Mouse (Mus musculus) lung, embryonic 14.5 days (tissue): Measurements from ENCODE around the gene Phf24. TPM values are rescaled to one million over a fixed set of nuclear protein-coding genes. Genes with fewer than 3 reads are reported as not detected.

Experiments
- ATAC-seq: fragments of 200-750 bp; cut with Nextera tagmentation; 2 replicates; pipeline ENCODE4 v1.8.0; 2017; ENCODE audit warnings: mild to moderate bottlenecking, moderate TSS enrichment, moderate library complexity; ENCODE audit not compliant: insufficient read depth
- DNase-seq: peaks from one replicate; pipeline ENCODE4 v3.0.0-alpha.2; 2015
- H3K27ac ChIP-seq: fragments of 300-500 bp; sonication (generic); 2 replicates; pipeline ENCODE4 v1.5.1; 2014; ENCODE audit warnings: low read depth, mild to moderate bottlenecking, moderate library complexity
- H3K27me3 ChIP-seq: fragments of 300-500 bp; sonication (generic); 2 replicates; pipeline ENCODE4 v1.6.1; 2014; ENCODE audit warnings: low read length, control low read depth; ENCODE audit not compliant: insufficient read depth
- H3K36me3 ChIP-seq: fragments of 300-500 bp; sonication (generic); 2 replicates; pipeline ENCODE4 v1.6.1; 2014; ENCODE audit warnings: control low read depth; ENCODE audit not compliant: insufficient read depth
- H3K4me1 ChIP-seq: fragments of 300-500 bp; sonication (generic); 2 replicates; pipeline ENCODE4 v1.6.1; 2014; ENCODE audit warnings: antibody characterized with exemption, control low read depth; ENCODE audit not compliant: insufficient read depth
- H3K4me2 ChIP-seq: fragments of 300-500 bp; sonication (generic); 2 replicates; pipeline ENCODE4 v1.6.1; 2014; ENCODE audit warnings: mild to moderate bottlenecking
- H3K4me3 ChIP-seq: fragments of 300-500 bp; sonication (generic); 2 replicates; pipeline ENCODE4 v1.5.1; 2014; ENCODE audit warnings: low read depth, low read length
- H3K9ac ChIP-seq: fragments of 300-500 bp; sonication (generic); 2 replicates; pipeline ENCODE4 v1.6.1; 2014
- H3K9me3 ChIP-seq: fragments of 300-500 bp; sonication (generic); 2 replicates; pipeline ENCODE4 v1.6.1; 2016; ENCODE audit warnings: low read depth, low read length, control low read depth
- CTCF ChIP-seq: IDR thresholded peaks from 2 replicates; pipeline ENCODE4 v1.5.1; 2016; ENCODE audit warnings: antibody characterized with exemption, low read depth
- WGBS: fragments of 180-500 bp; shearing (Covaris S2); extraction: QIAGEN DNeasy Blood & Tissue Kit; methylation state at CpG from one replicate; pipeline ENCODE4 v1.1.7; 2014; 5-methylcytosine and 5-hydroxymethylcytosine counted together
- polyA plus RNA-seq: library from polyadenylated mRNA; unstranded; fragments of >200 nt; fragmentation: Nextera tagmentation; extraction: Ambion mirVana; gene quantifications from 2 replicates; pipeline ENCODE4 v1.2.1, GENCODE M21; 2014

Gene Phf24
- 0.43 and 0.53 TPM in 2 replicates for polyA plus RNA-seq

DNA sequence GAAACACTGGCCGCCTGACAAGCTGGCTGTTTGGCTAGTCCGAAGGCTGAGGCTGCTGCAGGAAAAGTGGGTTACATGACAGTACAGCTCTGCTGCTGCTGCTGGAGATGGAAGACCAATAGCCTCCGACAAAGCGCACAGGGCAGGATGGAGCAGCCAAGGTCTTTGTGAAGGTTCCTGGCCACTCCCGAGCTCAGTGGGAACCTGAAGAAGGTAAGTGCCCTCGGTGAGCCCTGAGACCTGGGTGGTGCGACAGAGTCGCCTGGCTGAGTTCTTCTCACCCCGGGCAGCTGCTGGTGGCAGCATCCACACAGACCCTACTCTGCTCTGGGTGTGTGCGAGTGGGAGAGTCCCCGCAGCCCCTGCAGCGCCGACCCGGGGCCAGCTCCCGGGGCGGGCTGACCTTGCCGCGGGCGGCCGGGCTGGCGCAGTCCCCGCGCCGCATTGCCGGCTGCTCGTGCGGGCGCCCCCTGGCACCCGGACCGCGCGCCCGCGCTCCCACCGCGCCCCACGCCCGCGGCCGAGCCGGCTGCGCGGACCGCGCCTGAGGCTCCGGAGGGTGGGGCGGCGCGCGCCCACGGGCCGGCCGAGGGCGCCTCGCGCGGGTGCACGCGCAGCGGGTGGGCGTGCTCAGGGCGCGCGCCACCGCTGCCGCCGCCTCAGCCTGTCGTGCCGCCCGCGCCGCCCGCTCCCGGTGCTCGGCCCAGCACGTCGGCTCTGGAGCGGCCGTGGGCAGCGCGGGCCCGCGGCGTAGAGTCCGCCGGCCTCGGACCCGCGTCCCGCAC, at the start of gene Phf24:
Phf24 (plus strand) TSS at position 44 of the 785 bp plus-strand sequence.
- H3K36me3 ChIP-seq: no peaks in the 10 kb centered on the region
- ATAC-seq (peak; percentile 87), DNase-seq (peak; percentile 77)
- no peaks in the 10 kb centered on the region for H3K4me1 ChIP-seq
- peaks cover 46% of the 10 kb centered on the region for H3K27me3 ChIP-seq
- WGBS: under 1% methylated on average over 42 of the region's 90 CpGs
- H3K9ac ChIP-seq: peak within 1 kb of the TSS; percentile 62
- no peak for TF ChIP-seq CTCF
- H3K4me2 ChIP-seq: peak within 1 kb of the TSS; percentile 89
- H3K9me3 ChIP-seq: no peaks in the 10 kb centered on the region
- H3K4me3 ChIP-seq: peak within 1 kb of the TSS; percentile 53
- no peak within 1 kb of the TSS for H3K27ac ChIP-seq

- TF ChIP-seq CTCF: no peak
- no peak for DNase-seq
- 43% methylated on average over 3 of the region's 3 CpGs for WGBS
Observed at GRCm38 (mm10) chr4:42867390-42867789, 49.1 kb upstream of the Phf24 start.

DNA sequence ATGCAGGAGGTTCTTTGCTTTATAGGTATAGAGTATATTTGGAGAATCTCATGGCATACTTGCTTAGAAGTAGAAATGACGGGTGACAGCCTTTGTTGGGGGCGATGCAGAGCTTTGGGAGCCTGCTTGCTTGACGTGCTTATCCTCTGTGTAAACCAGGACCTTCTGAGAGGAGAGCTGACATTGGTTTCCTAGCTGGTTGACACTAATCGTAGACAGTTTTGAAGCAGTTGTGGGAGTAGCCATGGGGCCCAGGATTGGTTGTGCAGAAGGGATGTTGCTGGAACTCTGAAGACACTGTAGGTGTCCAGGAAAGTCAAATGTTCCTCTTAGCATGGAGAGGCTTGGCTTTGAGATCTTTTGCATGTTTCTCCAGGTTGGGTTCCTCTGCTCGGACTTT, 48.3 kb upstream of the Phf24 start:
- WGBS: 81% methylated on average over 5 of the region's 5 CpGs
- H3K4me1 ChIP-seq: no peaks in the 10 kb centered on the region
- no peak overlapping the region for H3K9ac ChIP-seq
- H3K4me3 ChIP-seq: no peak overlapping the region
- no peaks in the 10 kb centered on the region for H3K9me3 ChIP-seq
- no peak overlapping the region for H3K27ac ChIP-seq
- no peak overlapping the region for H3K4me2 ChIP-seq
- H3K36me3 ChIP-seq: no peaks in the 10 kb centered on the region
- H3K27me3 ChIP-seq: no peaks in the 10 kb centered on the region
- DNase-seq (no peak), ATAC-seq (no peak)
- no peak for TF ChIP-seq CTCF

More at GRCm38 (mm10) chr4:42867390-42867789, 49.1 kb upstream of the Phf24 start:
- H3K4me3 ChIP-seq: no peak overlapping the region
- no peak overlapping the region for H3K9ac ChIP-seq
- no peaks in the 10 kb centered on the region for H3K9me3 ChIP-seq
- no peak for ATAC-seq
- H3K27ac ChIP-seq: no peak overlapping the region
- H3K36me3 ChIP-seq: no peaks in the 10 kb centered on the region
- no peak overlapping the region for H3K4me2 ChIP-seq
- no peaks in the 10 kb centered on the region for H3K4me1 ChIP-seq
- no peaks in the 10 kb centered on the region for H3K27me3 ChIP-seq

DNA sequence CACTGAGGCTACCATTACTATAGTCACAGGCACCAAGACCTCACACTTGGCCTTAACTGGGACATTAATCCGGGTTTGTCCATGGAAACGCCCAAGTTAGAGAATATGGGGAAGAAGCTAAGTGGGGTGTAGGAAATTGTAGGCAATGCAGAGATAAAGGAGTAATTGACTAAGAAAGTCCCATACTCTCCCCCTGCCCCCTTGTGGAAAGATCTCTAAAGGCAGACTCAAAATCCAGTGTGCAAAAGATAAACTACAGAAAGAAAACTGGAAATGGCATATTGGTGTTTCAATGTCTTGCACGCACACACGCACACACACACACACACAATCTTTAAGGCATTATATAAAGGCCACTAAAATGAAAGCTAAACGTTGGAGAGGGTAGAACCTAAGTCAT, 45.7 kb upstream of the Phf24 start:
- Histone ChIP-seq H3K4me2 (no peak overlapping the region), H3K9ac (no peak overlapping the region), H3K9me3 (no peaks in the 10 kb centered on the region), H3K36me3 (no peaks in the 10 kb centered on the region), H3K27me3 (no peaks in the 10 kb centered on the region), H3K4me3 (no peak overlapping the region), H3K4me1 (no peaks in the 10 kb centered on the region), H3K27ac (no peak overlapping the region)
- peak; percentile 42 for TF ChIP-seq CTCF
- 74% methylated on average over 5 of the region's 5 CpGs for WGBS
- DNase-seq (no peak), ATAC-seq (no peak)

DNA sequence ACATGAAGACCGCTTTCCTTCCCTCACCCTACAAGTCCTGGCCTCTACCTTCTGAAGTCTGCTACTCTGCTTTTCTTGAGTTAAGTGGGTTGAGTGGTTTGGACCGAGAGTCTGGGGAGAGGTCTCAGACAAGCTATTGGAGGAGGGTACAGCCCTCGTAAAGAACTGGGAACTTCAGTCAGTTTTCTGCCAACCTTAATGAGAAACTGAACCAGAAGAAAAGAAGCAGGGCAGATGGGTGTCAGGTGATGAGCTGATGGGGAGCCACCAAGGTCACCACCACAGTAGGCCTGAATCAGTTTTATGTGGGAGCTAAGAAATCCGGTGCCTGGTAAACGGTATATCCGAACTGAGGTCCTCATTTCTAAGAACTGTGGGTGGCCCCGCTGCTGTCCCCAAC, 44.3 kb upstream of the Phf24 start:
- Histone ChIP-seq H3K9ac (no peak overlapping the region), H3K9me3 (no peaks in the 10 kb centered on the region), H3K4me3 (no peak overlapping the region), H3K4me2 (no peak overlapping the region), H3K36me3 (no peaks in the 10 kb centered on the region), H3K4me1 (no peaks in the 10 kb centered on the region), H3K27ac (no peak overlapping the region), H3K27me3 (no peaks in the 10 kb centered on the region)
- 89% methylated on average over 7 of the region's 7 CpGs for WGBS
- no peak for ATAC-seq
- DNase-seq: no peak
- no peak for TF ChIP-seq CTCF

DNA sequence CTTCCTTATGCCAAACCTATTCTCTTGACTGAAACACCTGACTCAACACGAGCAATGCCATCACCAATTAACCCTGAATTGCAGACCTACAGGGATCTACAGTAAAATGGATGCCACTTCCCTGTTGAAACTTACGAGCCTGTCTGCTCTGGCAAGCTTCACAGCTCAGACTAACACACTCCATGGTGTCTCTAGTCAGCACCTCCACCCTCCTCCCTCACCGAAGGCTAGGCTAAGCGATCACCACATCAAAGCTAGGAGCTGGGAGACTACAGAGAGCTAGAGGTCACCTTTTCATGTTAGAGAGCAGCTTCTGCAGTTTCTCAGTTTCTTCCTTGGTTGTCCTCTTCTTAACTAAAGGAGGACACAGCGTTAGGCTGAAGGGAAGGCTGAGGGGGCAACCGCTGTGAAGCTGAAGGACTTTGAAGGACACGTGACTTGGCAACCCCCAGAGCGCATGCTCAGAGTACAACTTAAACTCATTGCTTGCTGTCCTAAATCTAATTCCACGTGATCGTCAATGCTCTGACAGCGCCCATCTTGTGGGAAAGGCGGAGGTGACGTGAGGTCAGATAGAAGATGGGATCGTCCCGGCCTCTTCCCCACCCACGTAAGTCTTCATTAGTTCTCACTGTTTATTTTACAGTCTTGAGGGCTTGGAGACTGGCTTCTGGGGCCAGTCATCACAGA, 43.6 kb upstream of the Phf24 start:
- no peak overlapping the region for H3K9ac ChIP-seq
- WGBS: 59% methylated on average over 16 of the region's 16 CpGs
- DNase-seq (no peak), ATAC-seq (no peak)
- no peaks in the 10 kb centered on the region for H3K9me3 ChIP-seq
- no peaks in the 10 kb centered on the region for H3K36me3 ChIP-seq
- H3K4me3 ChIP-seq: no peak overlapping the region
- no peak overlapping the region for H3K4me2 ChIP-seq
- H3K4me1 ChIP-seq: no peaks in the 10 kb centered on the region
- H3K27ac ChIP-seq: no peak overlapping the region
- TF ChIP-seq CTCF: no peak
- H3K27me3 ChIP-seq: no peaks in the 10 kb centered on the region

- H3K27me3 ChIP-seq: no peaks in the 10 kb centered on the region
- no peak within 1 kb of the TSS for H3K9ac ChIP-seq
- no peak for ATAC-seq
- no peak for TF ChIP-seq CTCF
- H3K4me2 ChIP-seq: no peak within 1 kb of the TSS
- 78% methylated on average over 7 of the region's 7 CpGs for WGBS
- H3K27ac ChIP-seq: no peak within 1 kb of the TSS
- no peaks in the 10 kb centered on the region for H3K4me1 ChIP-seq
- no peaks in the 10 kb centered on the region for H3K9me3 ChIP-seq
- no peak for DNase-seq
- H3K36me3 ChIP-seq: no peaks in the 10 kb centered on the region
- H3K4me3 ChIP-seq: no peak within 1 kb of the TSS
Observed at GRCm38 (mm10) chr4:42874134-42874533, 42.3 kb upstream of the Phf24 start, which contains the start of gene Fam205c. TSS of gene Fam205c (minus strand) at chr4:42874234.
